9 mouse cellular contexts compared by ENCODE assay signal in the genomic region with DNA sequence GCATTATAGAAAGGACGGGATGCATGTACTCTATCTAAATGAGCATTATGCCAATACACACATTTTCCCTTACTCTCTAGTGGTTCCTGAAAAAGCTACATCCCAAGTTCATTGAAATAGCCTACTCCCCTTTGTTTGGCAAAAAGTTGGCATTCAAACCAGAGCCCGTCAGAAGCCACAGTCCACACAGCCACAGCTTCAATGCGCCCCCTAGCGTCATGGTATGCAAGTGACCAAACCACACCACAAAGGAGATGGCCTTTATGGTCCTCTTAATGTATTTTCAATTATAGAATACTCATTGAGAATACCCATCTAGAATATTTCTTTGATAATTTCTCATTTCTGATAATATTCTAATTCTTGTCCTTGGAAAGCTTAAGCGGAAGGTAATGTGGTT.
DNase-seq lines count a peak whose midpoint lies in the region; ATAC-seq lines count a peak whose summit lies in the region.
"Had no signal": no experiment of that assay in that cellular context is flagged by ENCODE, and none has a peak within 500 bp of the region (broad histone marks: within the 10 kb centered on the region; RNA-seq: fewer than 3 reads in every experiment).

No protein-coding gene starts in this region.

- no peak for ATAC-seq in CD4-positive, CD25-positive, alpha-beta regulatory T cell, adult 4 months
- no peak for ATAC-seq in limb, embryonic 11.5 days (ENCODE audit: insufficient number of reproducible peaks, low FRiP score, low TSS enrichment, low read depth)

- H3K27ac ChIP-seq in limb, embryonic 11.5 days (replicated peaks; ENCODE audit: low read depth, low read length): no peak overlapping the region

- no peaks in the 10 kb centered on the region for H3K36me3 ChIP-seq in limb, embryonic 11.5 days (ENCODE audit: control insufficient read depth, insufficient read depth, low read length)
- H3K36me3 ChIP-seq: heart, embryonic 15.5 days had no signal

- WGBS in limb, embryonic 11.5 days: 32% methylated on average over 5 of the region's 5 CpGs

- no peak overlapping the region for H3K4me3 ChIP-seq in limb, embryonic 11.5 days (ENCODE audit: low read depth, low read length)
- H3K4me3 ChIP-seq: heart, embryonic 15.5 days had no signal

- H3K9ac ChIP-seq in limb, embryonic 11.5 days (ENCODE audit: low read length): no peak overlapping the region
- H3K9ac ChIP-seq: heart, embryonic 15.5 days had no signal

- H3K4me1 ChIP-seq in limb, embryonic 11.5 days (ENCODE audit: control insufficient read depth, insufficient read depth, low read length): peaks cover 5% of the 10 kb centered on the region; the same call in 1 of the 2 replicates

- H3K4me2 ChIP-seq in limb, embryonic 11.5 days (ENCODE audit: low read depth, severe bottlenecking): no peak overlapping the region
- H3K4me2 ChIP-seq: heart, embryonic 15.5 days had no signal

- H3K9me3 ChIP-seq in limb, embryonic 11.5 days (ENCODE audit: control insufficient read depth, low read length): no peaks in the 10 kb centered on the region
- H3K9me3 ChIP-seq: heart, embryonic 15.5 days had no signal

- H3K27me3 ChIP-seq in limb, embryonic 11.5 days (ENCODE audit: control insufficient read depth, insufficient read depth, low read length): no peaks in the 10 kb centered on the region
- H3K27me3 ChIP-seq: heart, embryonic 15.5 days had no signal

- peak; percentile 12 for DNase-seq in CD4-positive, CD25-positive, alpha-beta regulatory T cell, adult 2 months (ENCODE audit: low read depth, low spot score)
- DNase-seq in urinary bladder, postnatal 14 days (ENCODE audit: low spot score): peak; percentile 35
- no peak for DNase-seq in urinary bladder, adult 2 months (ENCODE audit: low spot score)
- peak; percentile 83 for DNase-seq in embryo, embryonic 10.5 days (ENCODE audit: low spot score)
- DNase-seq in kidney, adult 9 months: peak; percentile 47
- DNase-seq in limb, embryonic 11.5 days (ENCODE audit: low spot score): peak; percentile 83
- DNase-seq in right cerebral cortex, postnatal 10 days (ENCODE audit: low spot score in 2 of 2): peak; percentile 45 to 57
